Mouse (Mus musculus): ENCODE results near the gene Stx8. TPM values are rescaled to one million over a fixed set of nuclear protein-coding genes. Genes with fewer than 3 reads are reported as not detected.

The Stx8 gene
- polyA plus RNA-seq, 1 experiment from 2014 or later = 64.1 TPM

DNA sequence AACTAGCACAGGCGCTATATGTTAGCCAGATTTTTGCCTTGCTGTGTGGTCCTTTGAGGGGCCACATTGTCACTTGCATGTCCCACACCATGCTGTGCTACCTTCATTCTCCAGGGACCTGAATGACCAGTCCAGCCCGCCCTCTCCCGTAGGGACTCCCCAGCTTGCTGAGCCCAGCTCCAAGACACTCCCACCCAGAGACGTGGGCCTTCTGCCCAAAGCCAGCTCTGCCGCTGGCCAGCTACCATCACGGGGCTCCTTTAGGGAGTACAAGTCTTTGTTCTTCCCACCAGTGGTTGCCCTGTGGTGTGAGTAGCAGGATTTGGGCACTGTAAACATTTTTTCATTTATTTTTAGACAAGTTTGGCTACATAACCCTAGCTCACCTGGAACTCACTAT lies 230.6 kb downstream of the Stx8 start:
- H3K36me3 ChIP-seq (ENCODE audit: control insufficient read depth, insufficient read depth, low read length) = no peaks in the 10 kb centered on the region
- WGBS = 73% methylated on average over 6 of the region's 6 CpGs
- no peak overlapping the region for H3K4me2 ChIP-seq (ENCODE audit: low read length)
- H3K4me3 ChIP-seq (ENCODE audit: low read depth, low read length) = no peak overlapping the region
- ATAC-seq = no peak
- no peaks in the 10 kb centered on the region for H3K27me3 ChIP-seq (ENCODE audit: control insufficient read depth, insufficient read depth, low read depth, low read length)
- no peak overlapping the region for H3K27ac ChIP-seq (ENCODE audit: low read length)
- H3K9ac ChIP-seq (ENCODE audit: low read depth, low read length) = no peak overlapping the region
- peaks cover 8% of the 10 kb centered on the region; the same call in 1 of the 2 replicates for H3K4me1 ChIP-seq (ENCODE audit: control insufficient read depth, insufficient read depth, low read length)
- no peaks in the 10 kb centered on the region for H3K9me3 ChIP-seq (replicated peaks; ENCODE audit: control insufficient read depth, low read length, poor library complexity, severe bottlenecking)

- WGBS = 92% methylated on average over 11 of the region's 11 CpGs
- Histone ChIP-seq H3K4me3 (ENCODE audit: low read depth, low read length) (no peak overlapping the region), H3K36me3 (ENCODE audit: control insufficient read depth, insufficient read depth, low read length) (no peaks in the 10 kb centered on the region), H3K9ac (ENCODE audit: low read depth, low read length) (no peak overlapping the region), H3K4me1 (ENCODE audit: control insufficient read depth, insufficient read depth, low read length) (peaks cover 8% of the 10 kb centered on the region; the same call in 1 of the 2 replicates), H3K27ac (ENCODE audit: low read length) (no peak overlapping the region), H3K27me3 (ENCODE audit: control insufficient read depth, insufficient read depth, low read depth, low read length) (no peaks in the 10 kb centered on the region), H3K4me2 (ENCODE audit: low read length) (no peak overlapping the region), H3K9me3 (replicated peaks; ENCODE audit: control insufficient read depth, low read length, poor library complexity, severe bottlenecking) (no peaks in the 10 kb centered on the region)
- no peak for ATAC-seq
These were observed 231.5 kb downstream of the Stx8 start for GRCm38 (mm10) chr11:68197471-68197870.

DNA sequence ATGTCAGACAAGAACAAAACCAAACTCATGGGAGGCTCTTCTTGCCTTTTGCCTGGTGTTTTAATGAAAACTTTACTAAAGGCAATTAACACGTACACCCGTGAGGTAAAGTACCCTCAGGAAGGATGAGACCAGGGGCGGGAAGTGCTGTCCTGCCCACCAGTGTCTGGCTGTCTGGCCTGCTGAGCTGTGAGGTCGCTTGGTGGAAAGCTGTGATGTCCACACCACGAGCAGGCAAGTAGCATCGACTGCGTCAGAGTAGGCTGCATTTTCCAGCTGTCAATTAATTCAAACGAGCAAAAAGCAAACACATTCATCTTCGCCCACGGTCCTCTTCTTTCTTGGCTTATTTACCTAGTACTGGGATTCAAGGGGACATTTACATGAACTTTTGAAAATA lies 232.7 kb downstream of the Stx8 start:
- ATAC-seq = no peak

GRCm38 (mm10) chr11:68199103-68199502 lies 233.1 kb downstream of the Stx8 start:
- Histone ChIP-seq H3K4me1 (ENCODE audit: control insufficient read depth, insufficient read depth, low read length) (peaks cover 8% of the 10 kb centered on the region; the same call in 1 of the 2 replicates), H3K9me3 (replicated peaks; ENCODE audit: control insufficient read depth, low read length, poor library complexity, severe bottlenecking) (no peaks in the 10 kb centered on the region), H3K27me3 (ENCODE audit: control insufficient read depth, insufficient read depth, low read depth, low read length) (no peaks in the 10 kb centered on the region), H3K4me2 (ENCODE audit: low read length) (no peak overlapping the region), H3K9ac (ENCODE audit: low read depth, low read length) (no peak overlapping the region), H3K36me3 (ENCODE audit: control insufficient read depth, insufficient read depth, low read length) (no peaks in the 10 kb centered on the region), H3K4me3 (ENCODE audit: low read depth, low read length) (no peak overlapping the region), H3K27ac (ENCODE audit: low read length) (no peak overlapping the region)
- WGBS = 59% methylated on average over 8 of the region's 8 CpGs
- no peak for ATAC-seq

More for the DNA sequence above, 232.7 kb downstream of the Stx8 start:
- Histone ChIP-seq H3K27me3 (ENCODE audit: control insufficient read depth, insufficient read depth, low read depth, low read length) (no peaks in the 10 kb centered on the region), H3K4me3 (ENCODE audit: low read depth, low read length) (no peak overlapping the region), H3K9me3 (replicated peaks; ENCODE audit: control insufficient read depth, low read length, poor library complexity, severe bottlenecking) (no peaks in the 10 kb centered on the region), H3K27ac (ENCODE audit: low read length) (no peak overlapping the region), H3K4me2 (ENCODE audit: low read length) (no peak overlapping the region), H3K9ac (ENCODE audit: low read depth, low read length) (0 out of 2 replicates have a peak overlapping the region, but pooled peaks have one; percentile 10), H3K36me3 (ENCODE audit: control insufficient read depth, insufficient read depth, low read length) (no peaks in the 10 kb centered on the region), H3K4me1 (ENCODE audit: control insufficient read depth, insufficient read depth, low read length) (peaks cover 8% of the 10 kb centered on the region; the same call in 1 of the 2 replicates)
- 60% methylated on average over 10 of the region's 10 CpGs for WGBS

DNA sequence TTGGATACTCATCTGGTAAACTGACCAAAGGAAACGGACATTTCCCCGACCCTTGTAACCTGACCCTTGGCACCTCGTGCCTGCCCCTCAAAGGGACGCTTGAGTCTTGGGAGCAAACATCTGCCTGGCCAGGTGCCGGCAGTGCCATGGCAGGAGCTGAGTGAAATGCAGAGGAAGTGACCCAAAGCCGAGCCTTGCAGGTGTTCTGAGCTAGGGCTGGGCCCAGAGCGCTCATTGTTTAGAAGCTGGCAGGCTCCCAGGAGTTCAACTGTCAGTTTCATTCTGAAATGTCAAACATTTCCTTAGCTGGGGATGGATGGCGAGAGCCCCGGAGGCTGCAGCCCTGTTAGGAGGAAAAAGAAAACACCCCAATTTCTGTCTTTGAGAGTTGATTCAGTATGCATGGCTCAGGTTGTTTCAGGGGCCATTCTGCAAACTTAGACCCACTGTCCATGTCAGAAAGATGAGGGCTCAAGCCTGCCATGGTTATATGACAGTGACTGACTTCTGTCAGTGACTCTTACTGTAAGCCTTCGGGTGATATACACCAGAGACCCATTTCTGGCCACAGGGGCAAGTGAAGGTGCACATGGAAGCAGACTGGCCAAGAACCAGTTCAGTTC lies 233.9 kb downstream of the Stx8 start:
- Histone ChIP-seq H3K4me1 (ENCODE audit: control insufficient read depth, insufficient read depth, low read length) (peaks cover 8% of the 10 kb centered on the region; the same call in 1 of the 2 replicates), H3K4me3 (ENCODE audit: low read depth, low read length) (no peak overlapping the region), H3K9ac (ENCODE audit: low read depth, low read length) (no peak overlapping the region), H3K9me3 (replicated peaks; ENCODE audit: control insufficient read depth, low read length, poor library complexity, severe bottlenecking) (no peaks in the 10 kb centered on the region), H3K36me3 (ENCODE audit: control insufficient read depth, insufficient read depth, low read length) (no peaks in the 10 kb centered on the region), H3K4me2 (ENCODE audit: low read length) (no peak overlapping the region), H3K27me3 (ENCODE audit: control insufficient read depth, insufficient read depth, low read depth, low read length) (no peaks in the 10 kb centered on the region), H3K27ac (ENCODE audit: low read length) (no peak overlapping the region)
- WGBS = 40% methylated on average over 10 of the region's 10 CpGs
- no peak for ATAC-seq

DNA sequence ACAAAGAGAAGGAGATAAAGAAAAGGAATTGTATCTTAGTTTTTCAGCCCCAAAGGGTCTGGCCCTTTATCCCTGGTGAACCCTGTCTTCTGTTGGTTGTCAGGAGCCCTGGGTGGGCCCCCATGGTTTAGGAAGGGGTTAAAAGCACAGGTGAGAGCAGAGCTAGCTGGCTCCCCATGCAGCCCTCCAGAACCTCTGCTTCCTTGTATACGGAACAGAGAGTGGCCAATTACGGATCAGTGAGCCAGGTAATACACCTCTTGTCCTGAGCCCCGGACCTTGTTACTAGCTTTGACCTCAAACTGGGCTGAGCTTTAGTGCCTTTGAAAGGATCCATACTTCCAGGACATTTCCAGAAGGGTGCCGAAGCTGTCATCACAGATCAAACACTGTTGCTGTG lies 234.5 kb downstream of the Stx8 start:
- Histone ChIP-seq H3K27ac (ENCODE audit: low read length) (no peak overlapping the region), H3K9ac (ENCODE audit: low read depth, low read length) (no peak overlapping the region), H3K4me1 (ENCODE audit: control insufficient read depth, insufficient read depth, low read length) (peaks cover 7% of the 10 kb centered on the region; the same call in 1 of the 2 replicates), H3K36me3 (ENCODE audit: control insufficient read depth, insufficient read depth, low read length) (no peaks in the 10 kb centered on the region), H3K4me3 (ENCODE audit: low read depth, low read length) (no peak overlapping the region), H3K27me3 (ENCODE audit: control insufficient read depth, insufficient read depth, low read depth, low read length) (no peaks in the 10 kb centered on the region), H3K9me3 (replicated peaks; ENCODE audit: control insufficient read depth, low read length, poor library complexity, severe bottlenecking) (no peaks in the 10 kb centered on the region), H3K4me2 (ENCODE audit: low read length) (no peak overlapping the region)
- no peak for ATAC-seq
- 87% methylated on average over 4 of the region's 4 CpGs for WGBS

GRCm38 (mm10) chr11:68201063-68201462 lies 235.1 kb downstream of the Stx8 start:
- no peak overlapping the region for H3K9ac ChIP-seq (ENCODE audit: low read depth, low read length)

DNA sequence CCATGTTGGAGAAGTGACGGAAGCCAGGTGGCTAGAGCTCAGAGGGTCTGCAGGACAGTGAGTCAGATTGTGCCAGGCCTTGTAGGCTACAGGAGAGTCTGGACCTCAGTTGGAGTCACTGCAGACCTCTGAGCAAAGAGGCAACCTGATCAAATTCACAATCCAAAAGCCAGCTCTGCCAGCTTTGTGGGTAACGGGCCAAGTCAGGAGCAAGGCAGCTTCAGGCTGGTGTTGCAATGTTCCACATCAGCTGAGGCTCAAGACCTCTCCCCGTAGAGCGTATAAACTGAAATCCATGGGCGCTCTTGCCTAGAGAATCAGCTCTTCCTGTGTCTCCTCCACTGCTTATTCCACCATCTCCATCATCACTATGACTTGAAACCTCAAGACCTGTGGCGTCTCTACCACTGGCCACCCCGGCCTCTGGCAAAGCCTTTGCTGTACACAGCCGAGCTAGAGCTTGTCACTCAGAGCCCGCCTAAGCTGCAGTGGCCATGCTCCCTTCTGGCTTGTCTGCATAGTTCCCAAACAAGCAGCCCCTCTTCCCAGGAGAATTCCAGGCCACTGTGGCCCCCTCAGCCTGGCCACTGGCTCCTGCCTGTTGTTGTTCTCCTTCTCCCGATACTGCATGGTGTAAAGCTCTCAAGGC lies 235.9 kb downstream of the Stx8 start:
- Histone ChIP-seq H3K9ac (ENCODE audit: low read depth, low read length) (no peak overlapping the region), H3K27ac (ENCODE audit: low read length) (no peak overlapping the region), H3K4me3 (ENCODE audit: low read depth, low read length) (no peak overlapping the region), H3K27me3 (ENCODE audit: control insufficient read depth, insufficient read depth, low read depth, low read length) (no peaks in the 10 kb centered on the region), H3K36me3 (ENCODE audit: control insufficient read depth, insufficient read depth, low read length) (no peaks in the 10 kb centered on the region), H3K9me3 (replicated peaks; ENCODE audit: control insufficient read depth, low read length, poor library complexity, severe bottlenecking) (no peaks in the 10 kb centered on the region), H3K4me2 (ENCODE audit: low read length) (no peak overlapping the region), H3K4me1 (ENCODE audit: control insufficient read depth, insufficient read depth, low read length) (peaks cover 4% of the 10 kb centered on the region; the same call in 1 of the 2 replicates)
- ATAC-seq = no peak
- 80% methylated on average over 10 of the region's 10 CpGs for WGBS

More at GRCm38 (mm10) chr11:68201063-68201462, 235.1 kb downstream of the Stx8 start:
- 93% methylated on average over 1 of the region's 1 CpGs for WGBS
- H3K4me2 ChIP-seq (ENCODE audit: low read length) = no peak overlapping the region
- no peaks in the 10 kb centered on the region for H3K36me3 ChIP-seq (ENCODE audit: control insufficient read depth, insufficient read depth, low read length)
- H3K4me3 ChIP-seq (ENCODE audit: low read depth, low read length) = no peak overlapping the region
- no peak for ATAC-seq
- H3K4me1 ChIP-seq (ENCODE audit: control insufficient read depth, insufficient read depth, low read length) = peaks cover 4% of the 10 kb centered on the region; the same call in 1 of the 2 replicates
- H3K27ac ChIP-seq (ENCODE audit: low read length) = no peak overlapping the region
- H3K27me3 ChIP-seq (ENCODE audit: control insufficient read depth, insufficient read depth, low read depth, low read length) = no peaks in the 10 kb centered on the region
- H3K9me3 ChIP-seq (replicated peaks; ENCODE audit: control insufficient read depth, low read length, poor library complexity, severe bottlenecking) = no peaks in the 10 kb centered on the region

GRCm38 (mm10) chr11:68202561-68202960 lies 236.6 kb downstream of the Stx8 start:
- Histone ChIP-seq H3K9ac (ENCODE audit: low read depth, low read length) (no peak overlapping the region), H3K36me3 (ENCODE audit: control insufficient read depth, insufficient read depth, low read length) (no peaks in the 10 kb centered on the region; the same call in 1 of the 2 replicates), H3K27ac (ENCODE audit: low read length) (no peak overlapping the region), H3K9me3 (replicated peaks; ENCODE audit: control insufficient read depth, low read length, poor library complexity, severe bottlenecking) (no peaks in the 10 kb centered on the region), H3K4me2 (ENCODE audit: low read length) (no peak overlapping the region), H3K4me1 (ENCODE audit: control insufficient read depth, insufficient read depth, low read length) (peaks cover 4% of the 10 kb centered on the region; the same call in 1 of the 2 replicates), H3K4me3 (ENCODE audit: low read depth, low read length) (no peak overlapping the region), H3K27me3 (ENCODE audit: control insufficient read depth, insufficient read depth, low read depth, low read length) (no peaks in the 10 kb centered on the region)
- 47% methylated on average over 10 of the region's 10 CpGs for WGBS
- no peak for ATAC-seq
